Mouse (Mus musculus): ENCODE results near the gene Dysf.

- TF ChIP-seq ZC3H11A (IDR thresholded peaks at IDR 0.05; ENCODE audit: borderline replicate concordance, low read depth, low read length): no peak
- TF ChIP-seq MAFK (IDR thresholded peaks at IDR 0.05; ENCODE audit: insufficient read depth, low read depth, low read length): no peak
- TF ChIP-seq CHD2 (IDR thresholded peaks at IDR 0.05; ENCODE audit: low read depth, low read length): no peak
- TF ChIP-seq ZNF384 (IDR thresholded peaks at IDR 0.05; ENCODE audit: low read depth, low read length): no peak
- no peak for TF ChIP-seq HCFC1 (IDR thresholded peaks at IDR 0.05; ENCODE audit: borderline replicate concordance, insufficient read depth, low read length)
These were observed 201.5 kb downstream of the Dysf start for GRCm38 (mm10) chr6:84209736-84210434.
